ENCODE assay signal across 25 mouse cellular contexts in the genomic region with DNA sequence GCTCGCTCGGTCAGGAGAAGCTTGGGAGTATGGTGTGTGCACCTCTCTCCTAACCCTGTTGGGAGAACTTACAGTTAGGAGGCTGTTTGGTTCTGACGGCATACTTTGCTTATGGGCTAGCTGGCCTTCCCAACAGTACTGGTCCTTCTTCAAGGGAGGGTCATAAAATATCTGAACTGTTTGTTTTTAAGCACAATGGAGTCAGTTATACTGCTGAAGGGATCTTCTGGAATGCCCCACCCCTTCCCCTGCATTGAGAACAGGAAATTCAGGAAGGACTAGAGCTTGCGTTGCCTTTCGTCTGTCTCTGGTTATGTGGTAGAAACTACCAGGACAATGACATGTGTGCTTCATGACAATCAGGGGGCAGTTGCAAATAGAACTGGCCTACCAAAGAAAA. TPM values are rescaled to one million over a fixed set of nuclear protein-coding genes. Genes with fewer than 3 reads are reported as not detected.
DNase-seq lines count a peak whose midpoint lies in the region; ATAC-seq and TF ChIP-seq lines count a peak whose summit lies in the region.
"Had no signal": no experiment of that assay in that cellular context is flagged by ENCODE, and none has a peak within 500 bp of the region (broad histone marks: within the 10 kb centered on the region; RNA-seq: fewer than 3 reads in every experiment).

No protein-coding gene starts in this region.

- no peaks in the 10 kb centered on the region for H3K4me1 ChIP-seq in lung, embryonic 14.5 days (ENCODE audit: insufficient read depth)
- H3K4me1 ChIP-seq in lung, adult 2 months (ENCODE audit: control insufficient read depth, insufficient read depth, low read length) = peaks cover 4% of the 10 kb centered on the region
- no peaks in the 10 kb centered on the region; the same call in 1 of the 2 replicates for H3K4me1 ChIP-seq in embryonic facial prominence, embryonic 14.5 days (ENCODE audit: control insufficient read depth, insufficient read depth, low read length)
- H3K4me1 ChIP-seq in intestine, postnatal 0 days (replicated peaks; ENCODE audit: control insufficient read depth, insufficient read depth, low read length) = no peaks in the 10 kb centered on the region
- 0 out of 2 replicates have a peak, but pooled peaks cover 2% of the 10 kb centered on the region for H3K4me1 ChIP-seq in forebrain, embryonic 11.5 days (replicated peaks; ENCODE audit: control insufficient read depth, insufficient read depth, low read length)
- H3K4me1 ChIP-seq: limb, embryonic 12.5 days; midbrain, embryonic 12.5 days had no signal

- no peak overlapping the region for H3K9ac ChIP-seq in lung, embryonic 14.5 days
- no peak overlapping the region for H3K9ac ChIP-seq in embryonic facial prominence, embryonic 14.5 days (ENCODE audit: low read depth, low read length)
- H3K9ac ChIP-seq in intestine, postnatal 0 days (ENCODE audit: low read depth, low read length) = no peak overlapping the region
- no peak overlapping the region for H3K9ac ChIP-seq in forebrain, embryonic 11.5 days (ENCODE audit: low read length)
- H3K9ac ChIP-seq: heart, embryonic 15.5 days; hindbrain, embryonic 14.5 days; limb, embryonic 12.5 days; liver, postnatal 0 days; midbrain, embryonic 12.5 days had no signal

- DNase-seq in heart, adult 11 months = peak; percentile 72
- no peak for DNase-seq in heart, adult 18-20 months
- DNase-seq in lung, embryonic 14.5 days = peak; percentile 32
- DNase-seq in lung, adult 2 months = no peak
- DNase-seq in embryonic facial prominence, embryonic 14.5 days (ENCODE audit: low spot score) = peak; percentile 32
- DNase-seq in natural killer cell, adult 2 months (ENCODE audit: low spot score in 2 of 2) = no peak
- no peak for DNase-seq in forebrain, embryonic 11.5 days (ENCODE audit: low spot score)
- DNase-seq: adrenal gland, postnatal 25 days; cerebellum, adult 8-10 months; cerebellum, postnatal 36 days; gastrocnemius, postnatal 25 days; heart, postnatal 4 days; liver, postnatal 0 days; retina, postnatal 1 day; right cerebral cortex, postnatal 4 days had no signal

- H3K9me3 ChIP-seq in lung, embryonic 14.5 days (ENCODE audit: low read depth, low read length) = no peaks in the 10 kb centered on the region
- 0 out of 2 replicates have a peak, but pooled peaks cover 3% of the 10 kb centered on the region for H3K9me3 ChIP-seq in embryonic facial prominence, embryonic 14.5 days (ENCODE audit: control insufficient read depth, low read length)
- H3K9me3 ChIP-seq in intestine, postnatal 0 days (ENCODE audit: control insufficient read depth) = no peaks in the 10 kb centered on the region
- no peaks in the 10 kb centered on the region for H3K9me3 ChIP-seq in forebrain, embryonic 11.5 days (ENCODE audit: control insufficient read depth, low read length)
- H3K9me3 ChIP-seq: forebrain, embryonic 10.5 days; heart, embryonic 15.5 days; limb, embryonic 12.5 days; midbrain, embryonic 12.5 days had no signal

- TF ChIP-seq POLR2A in lung, adult 2 months (IDR thresholded peaks at IDR 0.05; ENCODE audit: borderline replicate concordance, extremely low read depth, low read depth, low read length) = no peak

- no peaks in the 10 kb centered on the region for H3K36me3 ChIP-seq in lung, embryonic 14.5 days (ENCODE audit: insufficient read depth)
- no peaks in the 10 kb centered on the region for H3K36me3 ChIP-seq in embryonic facial prominence, embryonic 14.5 days (ENCODE audit: control insufficient read depth, insufficient read depth, low read length)
- no peaks in the 10 kb centered on the region for H3K36me3 ChIP-seq in intestine, postnatal 0 days (ENCODE audit: control insufficient read depth, insufficient read depth)
- H3K36me3 ChIP-seq in forebrain, embryonic 11.5 days (ENCODE audit: control insufficient read depth, insufficient read depth, low read length) = no peaks in the 10 kb centered on the region
- H3K36me3 ChIP-seq: forebrain, embryonic 10.5 days; heart, embryonic 15.5 days; limb, embryonic 12.5 days; midbrain, embryonic 12.5 days had no signal

- H3K27me3 ChIP-seq in lung, embryonic 14.5 days (ENCODE audit: insufficient read depth, low read length) = no peaks in the 10 kb centered on the region
- H3K27me3 ChIP-seq in embryonic facial prominence, embryonic 14.5 days (replicated peaks; ENCODE audit: control insufficient read depth, insufficient read depth, low read length) = no peaks in the 10 kb centered on the region
- H3K27me3 ChIP-seq in intestine, postnatal 0 days (replicated peaks; ENCODE audit: control insufficient read depth, insufficient read depth, low read length) = no peaks in the 10 kb centered on the region
- no peaks in the 10 kb centered on the region for H3K27me3 ChIP-seq in forebrain, embryonic 11.5 days (ENCODE audit: control insufficient read depth, insufficient read depth, low read length)
- H3K27me3 ChIP-seq: heart, embryonic 15.5 days; limb, embryonic 12.5 days; midbrain, embryonic 12.5 days had no signal

- H3K4me3 ChIP-seq in lung, embryonic 14.5 days (ENCODE audit: low read depth, low read length) = no peak overlapping the region
- H3K4me3 ChIP-seq in lung, adult 2 months (replicated peaks; ENCODE audit: extremely low read depth, low read depth, low read length) = no peak overlapping the region
- H3K4me3 ChIP-seq in embryonic facial prominence, embryonic 14.5 days (ENCODE audit: low read depth, low read length) = no peak overlapping the region
- H3K4me3 ChIP-seq in intestine, postnatal 0 days (ENCODE audit: low read depth, low read length) = no peak overlapping the region
- H3K4me3 ChIP-seq in forebrain, embryonic 11.5 days (ENCODE audit: low read depth, low read length) = no peak overlapping the region
- H3K4me3 ChIP-seq: forebrain, embryonic 10.5 days; heart, embryonic 15.5 days; limb, embryonic 12.5 days; midbrain, embryonic 12.5 days had no signal

- no peak for ATAC-seq in lung, embryonic 14.5 days (ENCODE audit: insufficient read depth)
- no peak for ATAC-seq in embryonic facial prominence, embryonic 14.5 days (ENCODE audit: low read depth)
- peak; percentile 33; the same call in 1 of the 2 replicates for ATAC-seq in intestine, postnatal 0 days
- no peak for ATAC-seq in forebrain, embryonic 11.5 days (replicated peaks; ENCODE audit: low FRiP score)
- ATAC-seq: inflammation-experienced regulatory T-cells, adult 6 months; liver, postnatal 0 days had no signal

- H3K27ac ChIP-seq in lung, embryonic 14.5 days (ENCODE audit: low read depth) = peak overlapping the region; percentile 78
- peak overlapping the region; percentile 7; the same call in 1 of the 2 replicates for H3K27ac ChIP-seq in embryonic facial prominence, embryonic 14.5 days (replicated peaks; ENCODE audit: low read depth, low read length)
- no peak overlapping the region for H3K27ac ChIP-seq in intestine, postnatal 0 days (ENCODE audit: low read depth, low read length)
- no peak overlapping the region for H3K27ac ChIP-seq in forebrain, embryonic 11.5 days (ENCODE audit: low read depth, low read length)
- H3K27ac ChIP-seq: forebrain, embryonic 10.5 days; heart, embryonic 15.5 days; hindbrain, embryonic 14.5 days; limb, embryonic 12.5 days; midbrain, embryonic 12.5 days had no signal

- H3K4me2 ChIP-seq in lung, embryonic 14.5 days = no peak overlapping the region
- no peak overlapping the region for H3K4me2 ChIP-seq in embryonic facial prominence, embryonic 14.5 days (ENCODE audit: low read depth, low read length)
- no peak overlapping the region for H3K4me2 ChIP-seq in intestine, postnatal 0 days (replicated peaks; ENCODE audit: low read depth)
- H3K4me2 ChIP-seq in forebrain, embryonic 11.5 days (ENCODE audit: low read depth, low read length, severe bottlenecking) = no peak overlapping the region
- H3K4me2 ChIP-seq: heart, embryonic 15.5 days; hindbrain, embryonic 14.5 days; limb, embryonic 12.5 days; liver, embryonic 11.5 days; midbrain, embryonic 12.5 days had no signal

- TF ChIP-seq CTCF in lung, embryonic 14.5 days (IDR thresholded peaks at IDR 0.05; ENCODE audit: low read depth) = no peak
- TF ChIP-seq CTCF in lung, adult 2 months (IDR thresholded peaks at IDR 0.05; ENCODE audit: insufficient read depth, low read length) = no peak
- TF ChIP-seq CTCF in intestine, postnatal 0 days (IDR thresholded peaks at IDR 0.05; ENCODE audit: low read depth) = no peak

- WGBS in lung, embryonic 14.5 days = 63% methylated on average over 5 of the region's 5 CpGs
- WGBS in lung, adult 2 months = 49% methylated on average over 5 of the region's 5 CpGs
- WGBS in embryonic facial prominence, embryonic 14.5 days = 69% methylated on average over 5 of the region's 5 CpGs
- 35% methylated on average over 5 of the region's 5 CpGs for WGBS in intestine, postnatal 0 days
- 89% methylated on average over 5 of the region's 5 CpGs for WGBS in forebrain, embryonic 11.5 days

RNA-seq across cellular contexts. Expression of a gene that starts 31.9 kb away (rescaled TPM):
- under 1 TPM; 0.10 to 0.59 TPM for total RNA-seq in heart, adult 18-20 months (2021)
- 0.09 and 0.16 TPM in 2 replicates for polyA plus RNA-seq in lung, embryonic 14.5 days (2014; fragmentation: Nextera tagmentation; extraction: Ambion mirVana)
- polyA plus RNA-seq in lung, adult 2 months (2012; rRNA removed) = 1.3 and 2.2 TPM in 2 replicates
- polyA plus RNA-seq in embryonic facial prominence, embryonic 14.5 days (2014; fragmentation: Nextera tagmentation; extraction: Ambion mirVana) = 0.39 and 0.53 TPM in 2 replicates
- polyA plus RNA-seq in intestine, postnatal 0 days (2015; fragmentation: Nextera tagmentation; extraction: Ambion mirVana) = 0.08 and 0.18 TPM in 2 replicates
- 0.09 and 0.20 TPM in 2 replicates for polyA plus RNA-seq in forebrain, embryonic 11.5 days (2014; fragmentation: Nextera tagmentation; extraction: Ambion mirVana)
- total RNA-seq: adrenal gland, postnatal 25 days; megakaryocyte, adult 5-6 weeks had no signal
- polyA plus RNA-seq: forebrain, embryonic 10.5 days; hindbrain, embryonic 14.5 days; inflammation-experienced regulatory T-cells, adult 6 months; limb, embryonic 12.5 days; liver, embryonic 11.5 days; neural tube, embryonic 11.5 days had no signal

Comparison
In these comparisons a context has a peak if more than half of its experiments do, and no peak if none do; other contexts are left out.
1. DNase-seq: peak in heart, adult 11 months (single experiment), lung, embryonic 14.5 days (single experiment) and embryonic facial prominence, embryonic 14.5 days (single experiment); none in heart, adult 18-20 months (0 of 2), lung, adult 2 months (single experiment), natural killer cell, adult 2 months (0 of 2) and forebrain, embryonic 11.5 days (single experiment).
2. H3K27ac ChIP-seq: peak in lung, embryonic 14.5 days (single experiment) and embryonic facial prominence, embryonic 14.5 days (single experiment); none in intestine, postnatal 0 days (single experiment) and forebrain, embryonic 11.5 days (single experiment).